Mouse (Mus musculus) WW6 (cell line): ENCODE data around the gene Lcn9.
A peak's percentile ranks its signal among the peaks of the same experiment; 100 is the strongest.
"Not testable (repeated sequence)": the region's sequence is repeated elsewhere in the genome, so short reads cannot be mapped to it uniquely, and the experiment has no call there.

Experiments used
- DNase-seq: peaks from one replicate; pipeline ENCODE4 v3.0.0-alpha.2; 2013; ENCODE audit warnings: low read depth, low spot score

The Lcn9 gene

DNA sequence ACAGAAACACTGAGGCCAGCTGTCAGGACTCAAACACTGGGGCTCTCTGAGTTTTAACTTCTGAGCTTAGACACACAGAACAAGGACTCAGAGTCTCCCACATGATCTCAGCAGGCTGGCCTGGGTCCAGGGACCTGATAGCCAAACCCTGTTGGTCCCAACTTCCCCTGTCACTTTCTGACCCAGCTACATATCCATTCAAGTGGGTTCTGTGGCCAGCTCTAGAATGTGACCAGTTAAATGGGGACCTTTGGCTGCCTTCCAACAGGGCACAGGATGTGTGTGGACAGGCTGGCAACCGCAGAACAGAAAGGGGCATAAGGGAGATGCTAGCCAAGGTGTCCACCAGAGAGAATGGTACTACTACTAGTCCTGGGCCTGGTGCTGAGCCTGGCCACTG lies at the start of gene Lcn9:
Gene Lcn9, plus strand, starts transcription at position 348 of the 400 bp plus-strand sequence.
- no peak for DNase-seq

DNA sequence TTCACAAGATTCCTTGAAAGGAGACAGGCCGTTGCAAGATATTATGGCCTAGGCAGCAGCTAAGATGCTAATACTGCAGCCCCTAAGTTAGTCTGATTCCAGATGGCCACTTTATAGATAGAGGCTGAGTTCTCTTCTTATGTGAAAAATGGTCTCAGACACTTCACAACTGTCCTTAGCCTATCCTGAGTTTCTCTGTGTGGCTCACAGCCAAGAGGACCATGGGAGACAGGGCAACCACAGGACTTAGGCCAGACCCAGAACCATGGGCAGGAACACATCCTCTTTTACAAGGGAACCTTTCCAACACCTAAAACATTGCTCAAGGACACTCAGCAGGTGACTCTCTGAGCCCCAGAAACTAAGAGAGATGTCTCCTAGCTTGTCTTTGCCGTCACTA lies 49.4 kb upstream of the Lcn9 start:
- DNase-seq, result no peak

- no peak for DNase-seq
These were observed 48.3 kb upstream of the Lcn9 start for GRCm38 (mm10) chr2:25774640-25775039.

DNA sequence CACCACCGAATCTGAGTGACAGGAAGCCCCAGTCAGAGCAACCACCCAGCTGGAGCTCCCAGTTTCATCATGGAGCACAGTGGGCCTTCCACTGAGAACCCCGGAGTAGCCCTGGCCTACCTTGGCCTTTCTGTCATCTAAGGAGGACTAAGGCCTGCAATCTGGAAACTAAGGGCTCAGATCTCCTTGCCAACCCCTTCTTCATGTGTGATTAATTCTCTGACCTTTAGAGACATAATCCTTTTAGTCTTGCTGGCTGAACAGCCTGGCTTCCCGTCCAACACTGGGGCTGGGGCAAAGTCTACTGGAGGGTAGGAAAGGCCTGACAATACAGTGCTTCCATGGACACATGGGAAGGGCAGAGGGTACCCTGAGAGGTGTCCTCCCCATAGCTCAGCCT lies 47.0 kb upstream of the Lcn9 start:
- DNase-seq, result no peak

- no peak for DNase-seq
These were observed 46.2 kb upstream of the Lcn9 start, which contains the start of gene Lcn11 for GRCm38 (mm10) chr2:25776717-25777116. Gene Lcn11, plus strand, starts transcription at chr2:25777017.

GRCm38 (mm10) chr2:25779076-25779475 lies 43.9 kb upstream of the Lcn9 start:
- no peak for DNase-seq

DNA sequence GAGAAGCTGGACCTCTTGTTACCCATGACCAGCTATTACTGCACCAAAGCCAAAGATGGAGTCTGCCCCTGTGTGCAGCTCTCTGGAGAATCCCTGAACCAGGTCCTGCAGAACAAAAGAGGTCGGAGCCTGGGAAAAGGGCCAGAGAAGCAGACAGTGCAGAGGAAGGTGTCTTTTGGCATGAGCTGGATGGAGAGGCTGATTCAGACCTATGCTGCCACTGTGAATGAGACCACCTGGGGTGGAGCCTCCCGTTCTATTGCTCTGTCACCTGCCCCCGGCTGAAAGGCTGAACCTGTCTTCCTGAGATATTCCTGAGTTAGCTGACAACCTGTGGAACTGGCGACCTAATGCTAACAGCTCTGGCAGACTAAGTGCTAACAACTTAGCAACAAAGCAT lies 42.0 kb upstream of the Lcn9 start:
- no peak for DNase-seq

GRCm38 (mm10) chr2:25781957-25782356 lies 41.0 kb upstream of the Lcn9 start, which contains the start of gene Gm13539:
Gene Gm13539, plus strand, starts transcription at chr2:25782257.
- no peak for DNase-seq

- no peak for DNase-seq
These were observed 37.2 kb upstream of the Lcn9 start for GRCm38 (mm10) chr2:25785573-25786322.

GRCm38 (mm10) chr2:25789092-25789491 lies 33.9 kb upstream of the Lcn9 start:
- no peak for DNase-seq

GRCm38 (mm10) chr2:25797635-25798034 lies 25.3 kb upstream of the Lcn9 start:
- no peak for DNase-seq

- no peak for DNase-seq
These were observed 24.9 kb upstream of the Lcn9 start for GRCm38 (mm10) chr2:25798065-25798464.

DNA sequence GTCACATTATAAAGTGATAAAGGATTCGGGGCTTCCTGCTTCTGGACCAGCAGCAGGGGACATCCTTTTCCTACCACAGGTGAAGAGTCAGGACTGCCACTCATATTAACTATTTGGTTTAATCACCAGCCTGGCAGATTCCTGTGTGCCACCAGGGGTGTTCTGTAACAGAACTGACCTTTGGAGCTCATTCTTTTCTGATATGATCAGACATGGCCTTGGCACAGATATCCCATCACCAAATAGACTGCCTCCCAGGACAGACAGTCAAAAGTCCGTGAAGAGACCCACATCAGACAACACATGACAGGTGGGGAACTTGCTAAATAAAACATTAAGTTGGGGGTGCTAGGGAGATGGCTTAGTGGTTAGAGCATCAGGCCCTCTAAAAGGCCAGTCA lies 11.2 kb upstream of the Lcn9 start:
- DNase-seq, result no peak

DNA sequence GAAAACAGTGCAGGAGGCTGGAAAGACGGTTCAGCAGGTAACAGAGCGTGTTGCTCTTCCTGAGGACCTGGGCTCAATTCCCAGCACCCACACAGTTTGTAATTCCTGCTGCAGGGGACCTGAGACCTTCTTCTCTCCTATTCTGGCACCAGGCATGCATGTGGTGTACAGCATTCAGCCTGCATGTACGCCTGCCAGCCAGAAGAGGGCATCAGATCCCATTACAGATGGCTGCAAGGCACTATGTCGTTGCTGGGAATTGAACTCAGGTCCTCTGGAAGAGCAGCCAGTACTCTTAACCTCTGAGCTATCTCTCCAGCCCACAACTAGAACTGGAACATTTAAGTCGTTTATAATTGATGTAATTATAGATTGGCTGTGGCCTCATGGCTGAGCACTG lies 9.6 kb upstream of the Lcn9 start:
- no peak for DNase-seq

GRCm38 (mm10) chr2:25815748-25816147 lies 7.2 kb upstream of the Lcn9 start, which contains the start of gene Glt6d1:
Gene Glt6d1, minus strand, starts transcription at chr2:25815848.
- not testable (repeated sequence) for DNase-seq

DNA sequence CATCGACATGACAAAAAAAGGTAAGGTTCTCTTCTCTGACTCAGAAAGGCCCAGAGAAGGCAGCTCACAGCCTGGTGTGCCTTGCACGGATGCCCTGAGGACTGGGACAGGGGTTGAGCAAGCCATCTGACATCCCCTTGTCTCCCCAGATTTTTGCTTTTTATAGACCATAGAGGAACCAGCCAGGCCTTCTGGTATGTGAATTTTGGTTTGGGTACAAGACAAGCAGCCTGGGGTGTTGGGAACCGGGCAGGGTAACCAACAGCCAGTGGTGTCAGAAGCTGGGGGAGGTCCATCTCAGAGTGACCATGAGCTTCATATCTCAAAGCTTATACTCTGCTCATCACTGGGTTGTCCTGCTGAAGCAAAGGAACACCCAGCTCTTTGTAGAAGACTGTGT lies 1.8 kb downstream of the Lcn9 start:
- DNase-seq, result no peak

GRCm38 (mm10) chr2:25828344-25828947 lies 5.5 kb downstream of the Lcn9 start:
- DNase-seq, result no peak

GRCm38 (mm10) chr2:25830786-25831185 lies 7.8 kb downstream of the Lcn9 start:
- DNase-seq, result no peak

DNA sequence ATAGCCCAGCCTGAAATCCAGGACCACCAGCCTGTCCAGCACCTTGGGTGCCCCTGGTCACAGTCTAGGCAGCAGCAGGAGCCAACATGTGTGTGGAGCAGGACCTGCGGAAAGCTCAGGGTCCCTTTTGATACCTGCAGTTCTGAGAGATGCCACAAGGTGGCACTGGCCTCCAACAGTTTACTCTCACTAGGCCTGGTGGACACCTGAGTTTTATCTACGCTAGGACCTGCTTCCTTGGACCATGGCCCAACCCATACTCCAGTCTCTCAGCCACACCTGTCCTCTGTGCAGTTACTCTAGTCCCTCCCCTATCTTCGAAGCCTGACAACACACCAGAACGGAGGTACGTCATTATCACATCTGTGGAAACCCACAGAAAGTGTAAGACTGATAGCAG lies 13.3 kb downstream of the Lcn9 start:
- peak; percentile 48 for DNase-seq

- DNase-seq, result no peak
These were observed 19.2 kb downstream of the Lcn9 start for GRCm38 (mm10) chr2:25842161-25842560.

- DNase-seq, result no peak
These were observed 19.8 kb downstream of the Lcn9 start for GRCm38 (mm10) chr2:25842758-25843157.

GRCm38 (mm10) chr2:25844097-25844496 lies 21.1 kb downstream of the Lcn9 start:
- DNase-seq, result no peak

GRCm38 (mm10) chr2:25846516-25846915 lies 23.6 kb downstream of the Lcn9 start:
- DNase-seq, result no peak
